Mouse (Mus musculus) kidney, adult 2 months (tissue): Measurements from ENCODE around the gene Sgcd.

Source experiments
- CTCF ChIP-seq: fragments of 200-500 bp; conservative IDR thresholded peaks from 2 replicates; pipeline ENCODE4 v1.5.1; 2011; ENCODE audit warnings: low read depth, mild to moderate bottlenecking, control low read depth, low read length, moderate library complexity, mixed read lengths; ENCODE audit not compliant: insufficient read depth, insufficient read length
- POLR2A ChIP-seq: fragments of 200-500 bp; IDR thresholded peaks from one replicate; pipeline ENCODE4 v1.6.1; 2011; ENCODE audit warnings: low read depth, low read length, control low read depth

DNA sequence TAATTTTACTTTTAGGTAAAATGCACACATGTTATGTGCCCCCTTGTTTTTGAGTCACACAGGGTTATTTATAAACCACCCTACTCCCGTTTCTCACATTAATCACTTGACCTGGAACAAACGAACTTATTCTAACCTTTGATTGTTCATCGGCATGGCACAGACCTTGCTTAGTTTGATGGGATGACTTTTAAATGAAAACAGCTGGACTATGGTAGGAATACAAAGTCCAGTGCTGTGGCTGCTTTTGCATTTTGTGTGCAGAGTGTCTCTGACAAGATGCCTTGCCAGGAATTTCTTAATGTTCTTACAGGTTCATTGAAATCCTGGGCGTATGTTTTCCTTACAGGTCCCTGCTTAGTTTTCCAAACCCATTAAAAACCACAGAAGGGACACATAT, 1049.5 kb downstream of the Sgcd start:
- TF ChIP-seq CTCF (no peak), POLR2A (no peak)
